ENCODE assay signal across 8 mouse cellular contexts in genomic region chr3:130079794-130080193, GRCm38 (mm10). TPM values are rescaled to one million over a fixed set of nuclear protein-coding genes. Genes with fewer than 3 reads are reported as not detected.
A peak's percentile ranks its signal among the peaks of the same experiment; 100 is the strongest.
DNase-seq lines count a peak whose midpoint lies in the region; ATAC-seq and TF ChIP-seq lines count a peak whose summit lies in the region.

No protein-coding gene starts in this region.

- TF ChIP-seq RAD21 in CH12.LX (IDR thresholded peaks at IDR 0.05; ENCODE audit: low read depth, low read length): peak; percentile 89

- TF ChIP-seq CTCF in CH12.LX (conservative IDR thresholded peaks at IDR 0.05 in 1 of 2, IDR thresholded peaks at IDR 0.05 in 1 of 2; ENCODE audit: low read depth in 2 of 2, low read length in 2 of 2): peak; percentile 31 to 88; a peak in 3 of 4 replicates

- no peak overlapping the region for H3K4me3 ChIP-seq in CH12.LX (replicated peaks in 1 of 3; ENCODE audit: low read depth in 2 of 3, low read length in 2 of 3, poor library complexity in 1 of 3)
- H3K4me3 ChIP-seq in forebrain, embryonic 13.5 days: no peak overlapping the region
- no peak overlapping the region for H3K4me3 ChIP-seq in limb, embryonic 14.5 days (replicated peaks; ENCODE audit: low read length)

- H3K4me2 ChIP-seq in CH12.LX (ENCODE audit: insufficient read depth, low read depth, poor library complexity, severe bottlenecking): no peak overlapping the region
- H3K4me2 ChIP-seq in forebrain, embryonic 13.5 days: no peak overlapping the region
- no peak overlapping the region for H3K4me2 ChIP-seq in limb, embryonic 14.5 days (replicated peaks; ENCODE audit: low read depth, low read length, severe bottlenecking)

- H3K4me1 ChIP-seq in CH12.LX (ENCODE audit: control insufficient read depth in 1 of 2, insufficient read depth in 2 of 2): peaks cover 5 to 15% of the 10 kb centered on the region in 2 experiments; a peak in 3 of 4 replicates
- H3K4me1 ChIP-seq in forebrain, embryonic 13.5 days: no peaks in the 10 kb centered on the region
- H3K4me1 ChIP-seq in limb, embryonic 14.5 days (ENCODE audit: control insufficient read depth, insufficient read depth, low read length): no peaks in the 10 kb centered on the region

- H3K27me3 ChIP-seq in CH12.LX (replicated peaks): no peaks in the 10 kb centered on the region
- H3K27me3 ChIP-seq in forebrain, embryonic 13.5 days: no peaks in the 10 kb centered on the region
- H3K27me3 ChIP-seq in limb, embryonic 14.5 days (ENCODE audit: control insufficient read depth, insufficient read depth, low read length): no peaks in the 10 kb centered on the region

- TF ChIP-seq EP300 in CH12.LX (IDR thresholded peaks at IDR 0.05; ENCODE audit: low read length): no peak

- ATAC-seq in forebrain, embryonic 13.5 days: peak; percentile 84
- ATAC-seq in limb, embryonic 14.5 days (ENCODE audit: low FRiP score, low read depth): no peak
- ATAC-seq in neutrophil, adult 5-6 weeks (ENCODE audit: extremely low read depth, insufficient number of reproducible peaks, low FRiP score, poor library complexity, severe bottlenecking): peak; percentile 72; the same call in 1 of the 2 replicates

- H3K27ac ChIP-seq in CH12.LX (ENCODE audit: insufficient read depth, low read depth): no peak overlapping the region
- no peak overlapping the region for H3K27ac ChIP-seq in forebrain, embryonic 13.5 days
- no peak overlapping the region for H3K27ac ChIP-seq in limb, embryonic 14.5 days (replicated peaks; ENCODE audit: low read depth, low read length)

- no peaks in the 10 kb centered on the region for H3K36me3 ChIP-seq in CH12.LX (replicated peaks in 1 of 2; ENCODE audit: control insufficient read depth in 1 of 2, insufficient read depth in 1 of 2, low read length in 1 of 2)
- H3K36me3 ChIP-seq in forebrain, embryonic 13.5 days (ENCODE audit: poor library complexity, severe bottlenecking): no peaks in the 10 kb centered on the region
- H3K36me3 ChIP-seq in limb, embryonic 14.5 days (ENCODE audit: control insufficient read depth, insufficient read depth, low read length): no peaks in the 10 kb centered on the region

- H3K9me3 ChIP-seq in CH12.LX (replicated peaks; ENCODE audit: low read length): no peaks in the 10 kb centered on the region
- no peaks in the 10 kb centered on the region for H3K9me3 ChIP-seq in forebrain, embryonic 13.5 days (replicated peaks)
- no peaks in the 10 kb centered on the region for H3K9me3 ChIP-seq in limb, embryonic 14.5 days (ENCODE audit: control insufficient read depth, low read length)

- no peak for TF ChIP-seq POLR2A in CH12.LX (IDR thresholded peaks at IDR 0.05; ENCODE audit: low read depth, low read length)
- TF ChIP-seq POLR2A in limb, embryonic 14.5 days (IDR thresholded peaks at IDR 0.05; ENCODE audit: borderline replicate concordance, extremely low read depth, insufficient read depth, insufficient read length): no peak

- in situ Hi-C loops in CH12.LX (cut with MboI; ENCODE audit: low pct_ligation_motif_present, low pct_unique_long_range_greater_than_20kb, low sequenced_read_pairs): loop anchor here (25.0 kb wide), 1 partner anchor 508 kb away; no protein-coding TSS in a partner anchor

- H3K9ac ChIP-seq in CH12.LX (ENCODE audit: insufficient read depth, low read depth): no peak overlapping the region
- no peak overlapping the region for H3K9ac ChIP-seq in forebrain, embryonic 13.5 days
- H3K9ac ChIP-seq in limb, embryonic 14.5 days (ENCODE audit: low read depth, low read length, severe bottlenecking): no peak overlapping the region

- WGBS in forebrain, embryonic 13.5 days: 15% methylated on average over 1 of the region's 1 CpGs
- WGBS in limb, embryonic 14.5 days: 13% methylated on average over 1 of the region's 1 CpGs

- dilution Hi-C loops in CH12.LX (cut with MboI; ENCODE audit: extremely low pct_ligation_motif_present, extremely low pct_unique_long_range_greater_than_20kb, low sequenced_read_pairs): no loop called here

- no peaks in the 10 kb centered on the region for H3K79me2 ChIP-seq in CH12.LX (replicated peaks; ENCODE audit: control insufficient read depth, extremely low read depth, insufficient read depth, poor library complexity, severe bottlenecking)

- DNase-seq in 3T3-L1 (ENCODE audit: low read depth, low spot score) (peak; percentile 89), CH12.LX (ENCODE audit: extremely low read depth) (peak; percentile 71)
- DNase-seq in c-Kit-positive CD71-negative TER-119-negative erythroid progenitor cells, embryonic 14.5 days (ENCODE audit: low read depth): peak; percentile 51
- peak; percentile 47 to 76 for DNase-seq in kidney, adult 8-10 months
- DNase-seq in limb, embryonic 14.5 days (ENCODE audit: low spot score): peak; percentile 88
- peak; percentile 32 for DNase-seq in yolk sac, embryonic 10.5 days (ENCODE audit: low spot score)

TF ChIP-seq in CH12.LX, 34 proteins besides CTCF, POLR2A, EP300 and RAD21:
- TF ChIP-seq ZC3H11A (IDR thresholded peaks at IDR 0.05; ENCODE audit: low read depth, low read length): peak; percentile 52
- peak; percentile 82 for TF ChIP-seq SMC3 (IDR thresholded peaks at IDR 0.05; ENCODE audit: low read depth, low read length)
- no peak for TF ChIP-seq GABPA (IDR thresholded peaks at IDR 0.05; ENCODE audit: insufficient replicate concordance, low read depth, low read length)
TF ChIP-seq in CH12.LX: peak in this region for 2.

RNA-seq across cellular contexts. Expression of gene Sec24b, which starts 18.4 kb away (rescaled TPM):
- total RNA-seq in CH12.LX (2012; rRNA removed) (26.6 and 31.2 TPM in 2 replicates), CH12.LX (2014; rRNA removed) (10.4 and 14.3 TPM in 2 replicates)
- 38.7 and 50.6 TPM in 2 replicates for polyA plus RNA-seq in CH12.LX (2012; ENCODE audit: insufficient read length, low read depth)
- 23.9 and 29.1 TPM in 2 replicates for polyA plus RNA-seq in forebrain, embryonic 13.5 days (2015; fragmentation: Nextera tagmentation; extraction: Ambion mirVana)
- polyA plus RNA-seq in limb, embryonic 14.5 days (2012; rRNA removed): 84.0 and 105 TPM in 2 replicates
- 41.5 TPM in 2 replicates for polyA plus RNA-seq in limb, embryonic 14.5 days (2014; fragmentation: Nextera tagmentation; extraction: Ambion mirVana)
- total RNA-seq in neutrophil, adult 5-6 weeks (2017): 93.3 and 103 TPM in 2 replicates

RNA-seq across cellular contexts. Expression of gene Col25a1, which starts 51.5 kb away (rescaled TPM):
- total RNA-seq in CH12.LX (2012; rRNA removed) (not detected in 2 replicates), CH12.LX (2014; rRNA removed) (not detected in 2 replicates)
- not detected in 2 replicates for polyA plus RNA-seq in CH12.LX (2012; ENCODE audit: insufficient read length, low read depth)
- polyA plus RNA-seq in forebrain, embryonic 13.5 days (2015; fragmentation: Nextera tagmentation; extraction: Ambion mirVana): 2.2 and 2.8 TPM in 2 replicates
- 15.3 and 19.3 TPM in 2 replicates for polyA plus RNA-seq in limb, embryonic 14.5 days (2012; rRNA removed)
- 13.8 and 14.2 TPM in 2 replicates for polyA plus RNA-seq in limb, embryonic 14.5 days (2014; fragmentation: Nextera tagmentation; extraction: Ambion mirVana)
- total RNA-seq in neutrophil, adult 5-6 weeks (2017): not detected in 2 replicates

Comparison
In these comparisons a context has a peak if more than half of its experiments do, and no peak if none do; other contexts are left out.
1. DNase-seq: peak in every context shown above with its lines; median percentile 89 in 3T3-L1; 88 in limb, embryonic 14.5 days; 71 in CH12.LX; 62 in kidney, adult 8-10 months; 51 in c-Kit-positive CD71-negative TER-119-negative erythroid progenitor cells, embryonic 14.5 days; 32 in yolk sac, embryonic 10.5 days.